Mouse (Mus musculus) adrenal gland, postnatal 25 days (tissue): ENCODE data around the gene Zrsr1. TPM values are rescaled to one million over a fixed set of nuclear protein-coding genes. Genes with fewer than 3 reads are reported as not detected.

Experiments
- DNase-seq: peaks from one replicate; pipeline ENCODE4 v3.0.0; 2021; ENCODE audit warnings: mixed read lengths
- long read RNA-seq: library from polyadenylated mRNA; stranded (forward); transcript quantifications from one replicate; pipeline ENCODE4 v2.0.0, GENCODE M21; 2021
- total RNA-seq: library from RNA; stranded (reverse); gene quantifications from 2 replicates; pipeline ENCODE4 v1.2.3, GENCODE M21; 2021

The Zrsr1 gene
- total RNA-seq = 30.7 and 31.0 TPM in 2 replicates
- long read RNA-seq, full-length matches to known transcripts = 31 of 31 reads
- long read RNA-seq, partial matches to known transcripts = 0 of 31 reads
- long read RNA-seq, other reads (novel, unspliced or antisense) = 0 of 31 reads

DNA sequence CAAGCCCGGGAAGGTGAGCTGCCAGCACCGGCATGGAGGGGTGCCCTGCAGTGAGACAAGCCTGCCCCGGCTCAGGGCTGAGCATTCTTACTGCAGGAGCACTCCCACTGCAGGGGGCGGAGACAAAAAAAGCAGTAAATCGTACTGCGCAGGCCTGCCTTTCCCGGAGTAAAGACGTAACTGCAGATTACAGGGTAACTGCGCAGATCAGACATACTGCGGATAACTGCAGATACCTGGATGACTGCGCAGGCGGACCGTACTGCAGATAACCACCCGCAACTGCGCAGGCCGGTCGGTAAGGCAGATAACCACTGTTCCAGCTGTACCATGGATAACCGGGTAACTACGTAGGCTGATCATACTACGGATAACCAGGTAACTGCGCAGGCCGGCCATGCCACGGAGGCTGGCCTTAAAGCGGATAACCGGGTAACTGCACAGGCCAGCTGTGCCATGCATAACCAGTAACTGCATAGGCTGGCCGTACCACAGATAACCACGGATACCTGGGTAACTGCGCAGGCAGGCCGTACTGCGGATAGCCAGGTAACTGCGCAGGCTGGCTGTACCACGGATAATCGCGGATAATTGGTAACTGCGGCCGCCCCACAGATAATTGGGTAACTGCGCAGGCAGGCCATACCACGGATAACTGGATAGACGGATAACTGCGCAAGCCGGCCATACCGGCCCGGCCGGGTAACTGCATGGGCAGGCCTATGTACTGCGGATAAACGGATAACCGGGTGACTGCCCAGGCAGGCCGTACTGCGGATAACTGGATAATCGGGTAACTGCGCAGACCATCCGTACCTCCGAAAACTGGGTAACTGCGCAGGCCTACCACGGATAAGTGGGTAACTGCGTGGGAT lies at the start of gene Zrsr1:
TSS of gene Zrsr1 (plus strand) at position 171 of the 875 bp plus-strand sequence.
- peak; percentile 52 for DNase-seq

DNA sequence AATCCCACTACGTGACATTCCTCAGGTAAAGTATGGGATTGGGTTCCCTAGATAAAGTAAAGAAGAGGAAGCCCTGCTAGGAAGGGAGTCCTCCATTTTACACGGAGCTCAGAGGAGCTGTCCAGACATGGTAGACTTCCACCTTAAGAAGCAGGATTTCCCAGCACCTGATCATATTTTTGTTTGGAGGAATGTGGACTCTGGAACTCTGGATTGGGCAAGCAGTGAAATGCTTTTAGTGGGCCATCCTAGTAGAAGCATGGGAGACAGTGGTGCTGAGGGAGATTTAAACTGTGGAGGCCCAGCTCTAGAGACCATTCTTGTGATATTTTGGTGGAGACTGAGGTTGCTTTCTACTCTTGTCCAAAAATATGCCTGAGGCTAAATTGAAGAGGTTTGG lies 49.3 kb upstream of the Zrsr1 start:
- no peak for DNase-seq

DNA sequence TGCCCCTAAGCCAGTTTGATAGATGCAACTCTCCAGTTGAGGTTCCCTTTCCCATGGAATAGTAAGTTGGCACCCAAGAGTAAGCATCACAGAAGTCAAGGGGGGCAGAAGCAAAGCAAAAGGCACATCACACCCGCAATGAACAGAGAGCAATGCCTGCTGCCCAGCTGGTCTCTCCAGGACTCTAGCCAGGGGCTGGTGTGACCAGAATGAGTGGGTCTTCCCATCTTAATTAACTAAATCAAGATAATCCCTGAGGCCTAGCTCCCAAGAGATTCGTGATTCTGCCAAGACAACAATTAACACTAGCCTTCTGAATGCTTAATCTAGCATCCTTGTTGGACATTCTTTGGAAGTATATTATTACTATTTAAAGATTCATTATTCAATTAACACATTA lies 48.2 kb upstream of the Zrsr1 start:
- no peak for DNase-seq

DNA sequence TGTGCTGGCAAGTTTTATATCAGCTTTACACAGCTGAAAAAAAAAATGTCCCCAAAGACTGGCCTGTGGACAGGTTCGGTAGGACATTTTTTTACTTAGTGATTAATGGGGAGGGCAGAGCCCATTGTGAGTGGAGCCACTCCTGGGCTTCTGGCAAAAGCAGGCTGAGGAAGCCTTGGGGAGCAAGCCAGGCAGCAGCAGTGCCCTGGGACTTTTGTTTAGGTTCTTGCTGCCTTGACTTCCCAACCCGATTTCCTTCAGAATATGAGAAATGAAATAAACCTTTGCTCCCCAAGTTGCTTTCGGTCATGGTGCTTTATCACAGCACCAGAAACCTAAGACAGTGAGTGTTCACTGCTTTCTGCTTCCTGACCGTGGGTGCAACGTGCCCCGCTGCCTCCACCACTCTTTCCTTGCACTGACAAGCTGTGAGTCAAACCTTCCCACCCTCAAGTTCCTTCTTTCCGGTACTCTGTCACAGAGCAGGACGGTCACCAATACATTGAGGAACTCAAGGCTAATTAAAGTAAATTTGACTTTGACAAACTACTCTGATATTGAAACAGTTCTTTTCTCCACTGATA lies 43.1 kb upstream of the Zrsr1 start:
- DNase-seq = peak; percentile 23

DNA sequence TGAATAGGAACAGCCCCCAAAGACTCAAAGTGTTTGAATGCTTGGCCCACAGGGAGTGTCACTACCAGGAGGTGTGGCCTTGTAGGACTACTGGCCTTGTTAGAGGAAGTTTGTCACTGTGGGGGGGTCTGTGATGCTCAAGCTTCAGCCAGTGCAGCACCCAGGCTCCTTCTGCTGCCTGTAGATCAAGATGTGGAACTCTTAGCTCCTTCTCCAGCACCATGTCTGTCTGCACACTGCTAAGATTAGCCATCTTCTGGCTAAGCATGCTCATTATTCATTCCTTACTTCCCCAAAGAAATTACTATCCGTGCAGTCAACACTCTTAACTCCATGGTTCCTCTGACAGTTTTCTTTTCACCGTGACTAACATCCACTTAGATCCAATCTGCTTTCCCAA lies 41.7 kb upstream of the Zrsr1 start:
- DNase-seq = no peak

DNA sequence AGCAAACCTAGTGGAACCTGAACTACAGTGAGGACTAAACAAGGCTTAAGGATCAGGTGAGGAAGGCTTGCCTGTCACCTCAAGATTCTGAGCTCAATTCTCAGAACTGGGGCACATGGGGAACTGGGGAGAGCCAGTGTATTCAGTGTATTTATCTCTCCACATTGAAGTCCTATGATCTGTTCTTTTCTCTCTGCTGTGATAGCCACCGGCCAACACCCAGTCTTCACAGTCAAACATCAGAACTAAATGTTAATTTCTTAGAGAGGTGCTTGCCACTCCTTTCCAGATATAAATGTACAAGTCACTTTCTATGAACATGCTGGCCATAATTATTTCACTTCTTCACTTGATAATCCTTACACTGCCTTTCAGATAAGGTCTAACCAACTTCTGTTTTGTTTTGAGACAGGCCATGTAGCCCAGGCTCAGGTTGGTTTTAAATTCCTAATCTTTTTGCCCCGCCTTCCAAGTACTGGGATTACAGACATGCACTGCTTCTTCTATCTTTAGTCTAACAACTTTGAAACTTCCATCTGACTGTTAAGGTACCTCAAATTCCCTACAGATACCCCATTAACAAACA lies 40.4 kb upstream of the Zrsr1 start:
- DNase-seq = no peak

DNA sequence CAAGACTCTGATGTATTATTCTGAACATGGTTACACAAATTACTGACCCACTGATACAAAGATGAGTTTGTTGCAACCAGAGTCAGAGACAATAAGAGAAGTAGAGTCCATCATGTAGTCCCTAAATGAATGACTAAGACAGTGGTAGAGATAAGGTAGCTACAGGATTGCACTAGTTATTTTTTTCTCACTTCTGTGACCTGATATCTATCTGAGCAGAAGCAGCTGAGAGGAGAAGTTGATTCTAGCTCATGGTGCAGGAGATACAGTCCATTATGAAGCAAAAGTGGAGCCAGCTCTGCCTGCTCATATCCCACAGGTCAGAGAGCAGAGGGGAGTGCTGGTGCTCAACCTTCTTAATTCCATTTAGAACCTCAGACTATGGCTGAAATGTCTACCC lies 39.6 kb upstream of the Zrsr1 start:
- DNase-seq = no peak

DNA sequence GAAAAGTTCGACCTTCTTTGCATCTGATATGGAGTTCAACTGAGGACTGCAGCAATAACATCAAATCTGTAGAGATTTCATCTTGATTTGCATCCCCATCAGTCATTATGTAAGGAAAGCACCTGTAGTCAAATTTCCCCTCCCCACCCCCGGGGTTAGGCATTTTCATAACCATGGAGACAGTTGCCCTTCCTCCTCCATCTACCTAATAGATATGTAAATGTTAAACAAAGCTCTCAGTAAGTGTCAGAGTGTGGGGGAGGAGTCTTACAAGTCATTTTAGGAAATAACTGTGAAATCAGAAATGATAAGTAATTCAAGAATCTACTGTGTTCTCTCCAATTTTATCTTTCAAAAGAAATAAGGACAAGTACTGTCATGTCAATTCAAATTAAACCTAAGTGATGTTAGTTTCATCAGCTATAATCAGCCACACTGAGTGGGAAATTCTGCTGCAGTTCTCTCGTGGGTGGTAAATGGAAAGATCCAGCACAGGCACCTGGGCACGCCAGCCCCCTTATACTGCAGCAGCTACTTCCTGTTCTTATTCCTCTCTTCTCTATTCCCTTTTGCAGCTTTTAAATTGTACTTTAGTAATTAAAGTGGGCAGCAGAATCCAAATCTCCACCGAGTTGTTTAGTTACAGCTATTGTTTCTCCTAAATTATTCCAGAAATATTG lies 35.2 kb upstream of the Zrsr1 start:
- no peak for DNase-seq

DNA sequence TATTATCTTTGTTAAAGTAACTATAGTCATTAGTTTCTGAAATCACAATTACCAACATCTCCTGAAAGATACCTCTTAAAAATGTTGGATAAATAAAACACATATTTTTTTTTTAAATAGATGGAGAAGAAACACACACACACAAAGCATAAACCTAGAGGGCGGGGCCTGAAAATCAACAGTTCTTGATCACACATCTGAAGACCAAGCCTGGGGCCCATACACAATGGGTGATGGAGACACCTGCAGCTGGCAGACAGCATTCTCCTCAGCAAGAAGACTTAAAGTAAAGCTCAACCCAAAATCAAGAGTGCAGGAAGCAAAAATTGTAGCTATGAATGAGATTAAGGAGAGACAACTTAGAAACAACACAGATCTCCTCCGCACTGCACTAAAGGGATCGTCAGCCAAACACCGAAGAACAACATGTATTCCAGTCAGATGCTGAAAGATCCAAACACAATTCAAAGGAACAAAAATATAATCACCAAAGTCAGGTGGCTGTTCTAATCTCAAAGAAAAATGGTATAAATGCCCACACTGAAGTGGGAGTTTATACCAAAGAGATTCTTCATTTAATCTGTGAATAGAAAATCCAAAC lies 34.0 kb upstream of the Zrsr1 start:
- DNase-seq = no peak

DNA sequence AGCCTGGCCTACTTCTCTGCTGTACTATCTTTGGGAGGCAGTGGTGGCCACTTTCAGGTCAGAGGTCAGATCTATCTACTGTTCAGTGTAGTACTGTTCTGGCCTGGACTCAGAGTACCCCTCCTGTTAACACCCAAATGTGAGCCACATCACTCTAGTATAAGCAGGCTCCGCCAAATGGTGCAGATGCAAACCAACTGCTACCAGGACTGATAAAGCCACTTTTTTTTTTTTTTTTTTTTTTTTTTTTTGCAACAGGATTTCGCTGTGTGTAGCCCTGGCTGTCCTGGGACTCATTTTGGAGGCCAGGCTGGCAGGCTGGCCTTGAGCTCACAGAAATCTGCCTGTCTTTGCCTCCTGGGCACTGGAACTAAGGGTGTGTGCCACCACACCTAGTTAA lies 32.8 kb upstream of the Zrsr1 start:
- DNase-seq = no peak

DNA sequence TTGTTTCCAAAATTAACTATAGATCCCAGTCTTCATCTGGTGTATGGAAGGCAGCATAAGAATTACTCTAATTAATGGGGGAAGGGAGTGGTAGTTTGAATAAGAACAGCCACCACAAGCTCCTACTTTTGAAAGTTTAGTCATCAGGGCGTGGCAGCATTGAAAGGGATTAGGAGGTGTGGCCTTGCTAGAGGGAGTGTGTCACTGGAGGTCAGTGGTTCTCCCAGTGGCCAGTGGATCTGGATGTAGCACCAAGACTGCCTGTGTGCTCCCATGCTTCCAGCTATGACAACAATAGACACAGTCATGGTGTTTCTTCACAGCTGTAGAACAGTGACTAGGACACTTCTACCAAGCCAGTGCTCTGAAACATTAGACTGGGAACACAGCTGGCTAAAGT lies 22.7 kb upstream of the Zrsr1 start:
- DNase-seq = no peak

DNA sequence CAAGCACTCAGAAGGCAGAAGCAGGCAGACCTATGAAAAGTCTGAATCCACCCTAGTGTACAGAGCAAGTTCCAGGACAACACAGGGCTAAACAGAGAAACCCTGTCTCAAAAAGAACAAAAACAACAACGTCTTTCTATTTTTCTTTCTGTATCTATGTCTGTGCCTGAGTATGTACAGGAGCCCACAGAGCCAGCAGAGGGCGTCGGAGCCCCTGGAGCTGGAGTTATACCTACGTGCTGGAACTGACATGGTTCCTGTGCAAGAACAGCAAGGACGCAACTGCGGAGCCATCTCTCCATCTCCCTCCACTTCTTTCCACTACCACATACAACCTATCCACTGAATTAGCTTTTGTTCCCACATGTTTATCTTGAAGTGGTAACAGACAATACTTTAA lies 21.7 kb upstream of the Zrsr1 start:
- no peak for DNase-seq

DNA sequence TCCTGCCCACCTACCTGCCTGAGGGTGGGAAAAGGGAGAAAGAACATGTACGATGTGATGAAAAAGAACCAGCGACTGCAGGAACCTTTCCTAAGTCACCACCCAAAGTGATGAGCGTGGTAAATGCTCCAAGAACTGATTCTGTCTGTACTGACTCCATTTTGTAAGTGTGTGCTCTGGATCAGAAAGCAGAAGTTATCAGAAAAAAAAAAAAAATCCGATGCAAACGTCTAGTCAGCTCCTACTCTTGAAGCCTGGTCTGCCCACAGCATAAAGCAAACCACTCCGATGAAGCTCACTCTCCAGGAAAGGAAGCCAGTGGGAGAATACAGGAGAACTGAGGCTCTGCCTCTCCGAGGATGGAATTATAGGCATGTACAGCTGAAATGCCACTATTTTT lies 19.1 kb upstream of the Zrsr1 start:
- no peak for DNase-seq

DNA sequence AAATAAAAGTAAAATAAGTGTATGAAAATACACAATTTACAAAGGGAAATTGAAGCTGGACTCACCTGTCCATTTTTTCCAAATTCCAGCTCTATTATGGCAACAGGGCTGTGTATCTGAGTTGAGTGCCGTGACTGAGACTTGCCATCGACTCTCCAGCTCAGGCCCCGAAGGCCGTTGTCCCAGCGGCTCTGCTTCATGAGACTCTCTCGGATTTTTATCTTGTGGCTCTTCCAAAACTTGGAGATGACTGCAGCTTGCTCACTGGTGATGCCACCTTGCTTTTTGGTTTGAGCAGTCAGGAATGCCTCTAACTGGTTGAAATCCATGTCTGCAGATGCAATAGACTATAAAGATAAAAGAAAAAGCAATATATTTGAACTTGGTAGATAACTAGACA lies 15.5 kb upstream of the Zrsr1 start:
- DNase-seq = no peak

DNA sequence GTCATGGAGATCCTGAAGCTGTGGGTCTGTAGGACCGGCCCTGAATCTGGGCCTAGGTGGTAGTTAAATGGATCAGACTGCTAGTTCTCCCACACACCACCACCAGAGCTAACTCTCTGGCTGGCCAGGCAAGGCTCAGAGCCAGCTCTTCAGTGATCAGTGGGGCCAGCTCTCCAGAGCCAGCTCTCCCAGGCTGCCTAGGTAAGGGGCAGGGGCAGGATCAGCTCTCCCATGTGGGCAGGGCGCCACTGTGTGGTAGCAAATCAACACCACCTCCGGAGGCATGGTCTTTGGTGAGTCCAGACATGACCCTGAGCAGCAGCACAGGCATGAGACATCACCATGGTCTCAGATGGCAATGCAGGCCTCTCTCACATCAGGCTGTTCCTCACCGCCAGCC lies 15.0 kb upstream of the Zrsr1 start:
- peak; percentile 88 for DNase-seq

DNA sequence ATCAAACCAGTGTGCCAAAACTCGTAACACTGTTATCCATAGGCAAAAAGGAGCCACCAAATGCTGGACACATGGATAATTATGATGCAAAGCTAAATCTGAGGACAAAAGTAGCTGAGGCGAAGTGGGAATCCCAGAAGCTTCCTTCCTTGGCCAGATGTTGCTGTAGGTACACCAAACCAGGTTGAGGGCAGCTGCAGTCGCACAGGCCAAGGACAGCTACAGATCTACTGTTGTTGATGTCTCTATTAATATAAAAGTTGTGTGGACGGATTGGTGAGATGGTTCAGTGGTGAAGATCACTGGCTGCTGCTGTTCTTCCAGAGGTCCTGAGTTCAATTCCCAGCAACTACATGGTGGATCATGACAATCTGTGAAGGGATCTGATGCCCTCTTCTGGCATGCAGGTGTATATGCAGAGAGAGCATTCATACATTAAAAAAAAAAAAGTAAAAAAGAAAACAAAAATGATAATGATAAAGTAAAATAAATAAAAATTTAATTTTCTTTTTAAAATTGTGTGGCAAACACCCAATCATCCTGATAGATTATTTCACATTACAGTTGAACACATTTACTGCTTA lies 13.9 kb upstream of the Zrsr1 start:
- DNase-seq = no peak

DNA sequence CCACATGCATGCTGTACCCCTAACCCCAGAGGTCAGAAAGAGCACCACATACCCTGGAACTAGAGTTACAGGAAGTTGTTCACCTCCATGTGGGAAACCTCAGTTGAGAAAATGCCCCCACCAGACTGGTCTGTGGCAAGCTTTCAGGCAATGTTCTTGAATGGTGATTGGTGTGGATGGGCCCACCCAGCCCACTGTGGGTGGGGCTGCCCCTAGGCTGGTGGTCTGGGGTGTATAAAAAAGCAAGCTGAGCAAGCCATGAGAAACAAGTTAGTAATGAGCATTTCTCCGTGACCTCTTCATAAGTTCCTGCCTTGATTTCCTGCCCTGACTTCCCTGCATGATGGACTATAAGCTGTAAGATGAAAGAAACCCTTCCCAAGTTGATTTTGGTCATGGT lies 9.7 kb upstream of the Zrsr1 start:
- no peak for DNase-seq

DNA sequence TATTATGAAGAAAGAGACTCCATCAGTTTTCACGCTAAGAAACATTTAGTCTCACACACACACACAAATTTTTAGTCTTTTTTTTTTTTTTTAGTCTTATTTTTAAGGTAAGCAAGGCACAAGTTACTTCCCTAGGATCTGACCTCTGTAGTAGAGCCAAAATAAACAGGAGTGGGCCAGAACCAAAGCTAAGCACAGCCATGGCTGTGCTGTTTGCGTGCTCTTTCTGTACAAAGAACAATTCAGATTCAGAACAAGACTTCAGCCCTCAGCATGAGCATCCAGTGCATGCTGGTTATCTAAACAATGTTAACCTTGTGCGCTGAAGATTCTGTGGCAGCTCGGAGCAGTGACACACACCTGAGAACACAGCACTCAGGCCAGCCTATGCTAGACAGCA lies 7.4 kb upstream of the Zrsr1 start:
- DNase-seq = no peak

DNA sequence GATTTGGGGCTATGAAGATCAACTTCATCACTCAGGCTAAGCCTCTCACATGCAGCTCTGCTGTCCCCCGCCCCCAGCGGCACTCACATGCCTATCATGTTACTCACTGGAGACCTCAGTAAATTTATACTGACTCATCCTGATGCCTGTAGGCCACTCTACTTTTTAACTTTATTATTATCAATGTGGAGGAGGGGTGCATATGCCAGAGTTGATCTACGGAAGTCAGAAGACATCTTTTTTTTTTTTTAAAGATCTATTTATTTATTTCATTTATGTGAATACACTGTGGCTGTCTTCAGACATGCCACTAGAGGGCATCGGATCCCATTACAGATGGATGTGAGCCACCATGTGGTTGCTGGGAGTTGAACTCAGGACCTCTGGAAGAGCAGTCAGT lies 6.3 kb upstream of the Zrsr1 start:
- peak; percentile 77 for DNase-seq

DNA sequence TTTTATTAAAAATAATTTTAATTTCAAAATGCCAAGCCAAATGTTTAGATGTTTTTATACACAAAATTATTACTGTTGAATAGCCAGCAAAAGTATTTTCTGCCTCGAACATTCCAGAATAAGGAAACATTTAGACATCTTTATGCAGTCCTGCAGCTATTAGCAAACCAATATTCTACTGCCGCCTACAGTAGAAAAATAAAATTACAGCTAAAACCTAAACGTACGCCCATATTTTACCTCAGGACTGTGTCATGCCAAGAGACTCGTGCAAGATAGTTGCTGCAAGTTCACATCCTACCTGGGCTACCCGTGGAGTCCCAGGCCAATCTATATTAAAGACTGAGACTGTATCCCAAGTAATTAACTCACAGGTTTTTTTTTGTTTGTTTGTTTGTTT lies 2.3 kb upstream of the Zrsr1 start:
- DNase-seq = no peak

DNA sequence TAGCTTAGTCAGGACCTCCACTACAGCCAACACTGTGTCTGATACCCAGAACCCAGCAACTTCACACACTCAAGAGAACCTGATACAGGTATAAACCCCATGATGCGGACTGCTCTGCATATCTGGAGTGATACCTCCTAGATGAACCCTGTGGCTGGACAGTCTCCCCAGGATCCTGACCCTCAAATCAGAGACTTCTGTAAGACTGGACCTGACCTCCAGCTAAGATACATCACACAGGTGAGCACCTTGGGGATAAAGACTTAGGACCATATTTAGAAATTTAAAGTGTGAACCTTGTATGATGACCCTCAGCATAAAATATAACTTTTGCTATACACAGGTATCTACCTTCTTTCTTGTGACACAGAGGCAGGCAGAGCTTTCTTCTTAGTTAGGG lies 1.3 kb upstream of the Zrsr1 start:
- no peak for DNase-seq
